Mouse (Mus musculus) midbrain, postnatal 0 days (tissue): ENCODE measurements around the gene Garem2. TPM values are rescaled to one million over a fixed set of nuclear protein-coding genes. Genes with fewer than 3 reads are reported as not detected.

Source experiments
- ATAC-seq: fragments of 200-750 bp; cut with Nextera tagmentation; 2 replicates; pipeline ENCODE4 v1.8.0; 2017; ENCODE audit warnings: moderate number of reproducible peaks, mild to moderate bottlenecking, moderate TSS enrichment, moderate library complexity; ENCODE audit not compliant: low FRiP score
- DNase-seq: peaks from one replicate; pipeline ENCODE4 v3.0.0-alpha.2; 2015; ENCODE audit warnings: low spot score
- H3K27ac ChIP-seq: fragments of 300-500 bp; sonication (generic); 2 replicates; pipeline ENCODE4 v1.5.1; 2014; ENCODE audit warnings: low read depth, mild to moderate bottlenecking, low read length, mixed read lengths
- H3K27me3 ChIP-seq: fragments of 300-500 bp; sonication (generic); 2 replicates; pipeline ENCODE4 v1.6.1; 2014; ENCODE audit warnings: low read length, control low read depth, mixed read lengths; ENCODE audit not compliant: insufficient read depth
- H3K36me3 ChIP-seq: fragments of 300-500 bp; sonication (generic); 2 replicates; pipeline ENCODE4 v1.6.1; 2014; ENCODE audit warnings: low read length, control low read depth, mixed read lengths; ENCODE audit not compliant: insufficient read depth
- H3K4me1 ChIP-seq: fragments of 300-500 bp; sonication (generic); 2 replicates; pipeline ENCODE4 v1.6.1; 2014; ENCODE audit warnings: mild to moderate bottlenecking, control low read depth, antibody characterized with exemption, low read length, mixed read lengths; ENCODE audit not compliant: insufficient read depth
- H3K4me2 ChIP-seq: fragments of 300-500 bp; sonication (generic); 2 replicates; pipeline ENCODE4 v1.6.1; 2014; ENCODE audit warnings: low read depth, mild to moderate bottlenecking, low read length, mixed read lengths; ENCODE audit not compliant: poor library complexity, severe bottlenecking
- H3K4me3 ChIP-seq: fragments of 300-500 bp; sonication (generic); 2 replicates; pipeline ENCODE4 v1.5.1; 2014; ENCODE audit warnings: low read depth, mild to moderate bottlenecking, low read length, moderate library complexity
- H3K9ac ChIP-seq: fragments of 300-500 bp; sonication (generic); replicated peaks from 2 replicates; pipeline ENCODE4 v1.6.1; 2014; ENCODE audit warnings: mild to moderate bottlenecking, low read length, moderate library complexity, mixed read lengths; ENCODE audit not compliant: poor library complexity, severe bottlenecking
- H3K9me3 ChIP-seq: fragments of 300-500 bp; sonication (generic); 2 replicates; pipeline ENCODE4 v1.6.1; 2016; ENCODE audit warnings: low read length, control low read depth
- CTCF ChIP-seq: IDR thresholded peaks from 2 replicates; pipeline ENCODE4 v1.5.1; 2016; ENCODE audit warnings: antibody characterized with exemption, mild to moderate bottlenecking
- WGBS: fragments of 180-500 bp; shearing (Covaris S2); extraction: QIAGEN DNeasy Blood & Tissue Kit; methylation state at CpG from one replicate; pipeline ENCODE4 v1.1.7; 2014; 5-methylcytosine and 5-hydroxymethylcytosine counted together
- polyA plus RNA-seq: library from polyadenylated mRNA; unstranded; fragments of >200 nt; fragmentation: Nextera tagmentation; extraction: Ambion mirVana; gene quantifications from 2 replicates; pipeline ENCODE4 v1.2.1, GENCODE M21; 2015
- total RNA-seq: library from RNA; depleted of rRNA; stranded (reverse); fragments of >200 nt; gene quantifications from 2 replicates; pipeline ENCODE4 v1.2.3, GENCODE M21; 2014

Garem2 gene
- total and polyA plus RNA-seq, 2 experiments from 2014 or later, result 8.9 to 20.6 TPM

GRCm38 (mm10) chr5:30113881-30114760, 9.2 kb downstream of the Garem2 start:
- peak overlapping the region; percentile 72 for H3K4me2 ChIP-seq
- peak; percentile 74 for TF ChIP-seq CTCF
- H3K9ac ChIP-seq, result peak overlapping the region; percentile 58
- 2% methylated on average over 91 of the region's 103 CpGs for WGBS
- peaks cover 15% of the 10 kb centered on the region for H3K36me3 ChIP-seq
- peaks cover 5% of the 10 kb centered on the region for H3K4me1 ChIP-seq
- peak overlapping the region; percentile 33 for H3K27ac ChIP-seq
- ATAC-seq, result peak; percentile 77
- H3K9me3 ChIP-seq, result no peaks in the 10 kb centered on the region
- H3K4me3 ChIP-seq, result peak overlapping the region; percentile 53
- H3K27me3 ChIP-seq, result peaks cover 3% of the 10 kb centered on the region; the same call in 1 of the 2 replicates
- DNase-seq, result peak; percentile 89

- 7% methylated on average over 21 of the region's 28 CpGs for WGBS
- H3K36me3 ChIP-seq, result peaks cover 22% of the 10 kb centered on the region
- peak overlapping the region; percentile 72 for H3K4me2 ChIP-seq
- TF ChIP-seq CTCF, result no peak
- H3K9ac ChIP-seq, result peak overlapping the region; percentile 58
- ATAC-seq (no peak), DNase-seq (no peak)
- H3K4me1 ChIP-seq, result peaks cover 5% of the 10 kb centered on the region
- peak overlapping the region; percentile 53 for H3K4me3 ChIP-seq
- peaks cover 3% of the 10 kb centered on the region; the same call in 1 of the 2 replicates for H3K27me3 ChIP-seq
- no peak overlapping the region for H3K27ac ChIP-seq
- no peaks in the 10 kb centered on the region for H3K9me3 ChIP-seq
Observed at GRCm38 (mm10) chr5:30114761-30115140, 9.8 kb downstream of the Garem2 start.

GRCm38 (mm10) chr5:30115718-30116117, 10.8 kb downstream of the Garem2 start:
- no peaks in the 10 kb centered on the region for H3K9me3 ChIP-seq
- peaks cover 3% of the 10 kb centered on the region; the same call in 1 of the 2 replicates for H3K27me3 ChIP-seq
- peaks cover 5% of the 10 kb centered on the region for H3K4me1 ChIP-seq
- H3K9ac ChIP-seq, result no peak overlapping the region
- no peak overlapping the region for H3K4me2 ChIP-seq
- ATAC-seq, result no peak
- TF ChIP-seq CTCF, result peak; percentile 36
- H3K36me3 ChIP-seq, result peaks cover 31% of the 10 kb centered on the region
- H3K4me3 ChIP-seq, result no peak overlapping the region
- no peak for DNase-seq
- 53% methylated on average over 10 of the region's 10 CpGs for WGBS
- H3K27ac ChIP-seq, result no peak overlapping the region

- Histone ChIP-seq H3K27me3 (peaks cover 3% of the 10 kb centered on the region; the same call in 1 of the 2 replicates), H3K27ac (no peak overlapping the region), H3K4me1 (no peaks in the 10 kb centered on the region), H3K9me3 (no peaks in the 10 kb centered on the region), H3K4me2 (no peak overlapping the region), H3K36me3 (peaks cover 53% of the 10 kb centered on the region), H3K4me3 (no peak overlapping the region), H3K9ac (no peak overlapping the region)
- TF ChIP-seq CTCF, result no peak
- no peak for DNase-seq
- whole genome bisulfite sequencing, result 86% methylated on average over 1 of the region's 1 CpGs
- no peak for ATAC-seq
Observed at GRCm38 (mm10) chr5:30118018-30118417, 13.1 kb downstream of the Garem2 start.

- TF ChIP-seq CTCF, result no peak
- H3K9me3 ChIP-seq, result no peaks in the 10 kb centered on the region
- no peaks in the 10 kb centered on the region for H3K27me3 ChIP-seq
- H3K4me2 ChIP-seq, result no peak overlapping the region
- H3K9ac ChIP-seq, result no peak overlapping the region
- DNase-seq (no peak), ATAC-seq (no peak)
- 72% methylated on average over 6 of the region's 6 CpGs for WGBS
- H3K36me3 ChIP-seq, result peaks cover 61% of the 10 kb centered on the region
- no peak overlapping the region for H3K27ac ChIP-seq
- H3K4me3 ChIP-seq, result no peak overlapping the region
- H3K4me1 ChIP-seq, result no peaks in the 10 kb centered on the region
Observed at GRCm38 (mm10) chr5:30119163-30119562, 14.2 kb downstream of the Garem2 start.

GRCm38 (mm10) chr5:30120106-30120505, 15.1 kb downstream of the Garem2 start:
- H3K9ac ChIP-seq, result no peak overlapping the region
- ATAC-seq (no peak), DNase-seq (no peak)
- H3K4me2 ChIP-seq, result no peak overlapping the region
- TF ChIP-seq CTCF, result no peak
- no peaks in the 10 kb centered on the region for H3K4me1 ChIP-seq
- H3K27me3 ChIP-seq, result no peaks in the 10 kb centered on the region
- no peak overlapping the region for H3K4me3 ChIP-seq
- H3K36me3 ChIP-seq, result peaks cover 71% of the 10 kb centered on the region
- no peak overlapping the region for H3K27ac ChIP-seq
- no peaks in the 10 kb centered on the region for H3K9me3 ChIP-seq
- WGBS, result 80% methylated on average over 7 of the region's 7 CpGs
